Mouse (Mus musculus) gastrocnemius, adult 18-20 months (tissue): ENCODE results near the gene Copz2. TPM values are rescaled to one million over a fixed set of nuclear protein-coding genes. Genes with fewer than 3 reads are reported as not detected.
"Not testable (repeated sequence)": the region's sequence is repeated elsewhere in the genome, so short reads cannot be mapped to it uniquely, and the experiment has no call there.

ENCODE experiments used
- DNase-seq: peaks from one replicate; pipeline ENCODE4 v3.0.0; 2021; ENCODE audit warnings: low spot score
- long read RNA-seq, 2 experiments: library from polyadenylated mRNA; stranded (forward); transcript quantifications; one replicate each; pipeline ENCODE4 v2.0.0; 2021
- total RNA-seq, 2 experiments: library from RNA; stranded (reverse); gene quantifications; 2 replicates each; pipeline ENCODE4 v1.2.3; 2021

Copz2 gene
- total RNA-seq: 10 to 100 TPM; 26.7 to 27.7 TPM
- long read RNA-seq, experiment 1, transcript Copz2-201 (9 exons, 930 nt): major isoform, 24 of 24 reads
- long read RNA-seq, experiment 1, partial matches to known transcripts: 0 of 24 reads
- long read RNA-seq, experiment 1, other reads (novel, unspliced or antisense): 0 of 24 reads
- long read RNA-seq, experiment 2, transcript Copz2-201 (9 exons, 930 nt): major isoform, 28 of 30 reads
- long read RNA-seq, experiment 2, partial matches to known transcripts: 0 of 30 reads
- long read RNA-seq, experiment 2, other reads (novel, unspliced or antisense): 2 of 30 reads

- no peak for DNase-seq
Measured at GRCm38 (mm10) chr11:96849681-96850467, at the start of gene Copz2. Gene Copz2 (plus strand): TSS chr11:96849870.

DNA sequence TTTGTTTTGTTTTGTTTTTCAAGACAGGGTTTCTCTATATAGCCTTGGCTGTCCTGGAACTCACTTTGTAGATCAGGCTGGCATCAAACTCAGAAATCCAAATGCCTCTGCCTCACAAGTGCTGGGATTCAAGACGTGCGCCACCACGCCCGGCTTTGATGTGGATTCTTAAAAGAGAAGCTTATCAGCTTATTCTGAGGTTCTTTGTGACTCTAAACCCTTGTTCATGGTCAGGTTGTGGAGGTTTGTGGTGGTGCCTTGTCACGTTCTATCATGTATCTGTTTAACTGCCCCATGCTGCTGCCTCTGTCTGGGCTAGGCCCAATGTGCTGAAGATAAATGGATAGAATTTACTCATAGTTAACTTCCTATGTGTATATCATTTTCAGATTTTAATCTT lies 44.1 kb upstream of the Copz2 start:
- no peak for DNase-seq

GRCm38 (mm10) chr11:96808066-96808465 lies 41.6 kb upstream of the Copz2 start:
- DNase-seq: no peak

DNA sequence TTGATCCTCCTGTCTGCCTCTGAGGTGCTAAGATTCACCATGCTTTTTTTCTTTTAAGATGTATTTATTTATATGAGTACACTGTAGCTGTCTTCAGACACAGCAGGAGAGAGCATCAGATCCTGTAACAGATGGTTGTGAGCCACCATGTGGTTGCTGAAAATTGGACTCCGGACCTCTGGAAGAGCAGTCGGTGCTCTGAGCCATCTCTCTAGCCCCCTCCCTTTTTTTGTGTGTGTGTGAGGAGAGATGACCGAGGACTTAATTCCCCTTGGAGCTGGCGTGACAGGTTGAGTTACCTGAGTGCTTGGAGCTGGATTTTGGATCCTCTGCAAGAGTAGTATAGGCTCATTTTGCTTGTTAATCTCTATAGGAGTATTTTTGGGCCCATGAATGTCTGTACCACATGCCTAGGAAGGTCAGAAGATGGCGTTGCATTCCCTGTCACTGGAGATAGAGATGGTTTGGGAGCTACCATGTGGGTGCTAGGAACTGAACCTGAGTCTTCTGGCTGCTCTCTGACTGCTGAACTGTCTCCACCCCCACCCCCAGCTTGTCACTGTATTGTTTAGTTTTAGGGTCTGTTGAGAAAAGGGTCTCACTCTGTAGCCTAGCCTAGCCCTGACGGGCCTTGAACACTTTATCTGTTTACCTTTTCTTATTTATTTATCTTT lies 40.0 kb upstream of the Copz2 start:
- DNase-seq: no peak

DNA sequence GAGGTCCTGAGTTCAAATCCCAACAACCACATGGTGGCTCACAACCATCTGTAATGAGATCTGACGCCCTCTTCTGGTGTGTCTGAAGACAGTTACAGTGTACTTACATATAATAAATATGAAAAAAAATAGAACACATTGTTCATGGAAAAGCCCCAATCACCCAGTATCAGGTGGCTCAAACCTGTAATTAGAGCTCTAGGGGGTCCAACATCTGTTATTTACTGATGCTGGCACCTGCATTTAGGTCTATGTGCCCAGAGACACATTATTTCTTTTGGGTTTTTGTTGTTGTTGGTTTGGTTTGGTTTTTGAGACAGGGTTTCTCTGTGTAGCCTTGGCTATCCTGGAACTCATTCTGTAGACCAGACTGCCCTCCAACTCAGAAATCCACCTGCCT lies 38.5 kb upstream of the Copz2 start:
- not testable (repeated sequence) for DNase-seq

DNA sequence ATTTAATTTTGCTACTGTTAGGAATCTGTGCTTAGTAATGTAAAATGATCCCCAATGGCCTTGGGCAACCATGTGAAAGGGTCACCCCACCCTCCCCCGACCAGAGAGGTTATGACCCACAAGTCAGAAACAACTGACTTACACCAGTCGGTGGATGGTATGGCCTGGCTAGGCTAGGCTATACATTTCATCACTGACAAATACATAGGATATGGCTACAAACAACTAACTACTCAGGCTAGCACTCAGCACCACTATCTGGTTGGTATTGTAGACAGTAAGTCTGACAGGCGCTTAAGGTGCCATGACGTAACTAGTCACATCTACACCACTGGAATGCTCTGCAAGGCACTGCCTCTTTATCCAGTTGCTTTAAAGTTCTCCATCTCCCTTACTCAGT lies 36.2 kb upstream of the Copz2 start:
- no peak for DNase-seq

DNA sequence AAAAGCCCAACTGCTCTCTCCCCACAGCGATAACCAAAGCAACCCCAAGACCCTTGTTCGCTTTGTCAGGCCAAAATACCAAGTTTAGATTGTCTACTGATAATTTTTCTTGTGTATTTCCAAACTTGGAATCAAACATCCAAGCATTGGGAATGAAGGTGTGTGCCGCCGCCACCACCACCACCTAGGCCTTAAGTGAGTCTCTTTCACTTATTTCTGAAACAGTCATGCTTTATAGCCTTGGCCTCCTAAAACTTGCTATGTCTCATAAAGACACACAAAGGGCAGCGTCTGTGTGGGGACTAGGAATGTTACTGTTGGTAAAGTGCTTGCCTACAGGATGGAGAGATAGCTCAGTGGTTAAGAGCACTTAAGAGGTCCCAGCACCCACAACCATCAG lies 35.8 kb upstream of the Copz2 start:
- no peak for DNase-seq

DNA sequence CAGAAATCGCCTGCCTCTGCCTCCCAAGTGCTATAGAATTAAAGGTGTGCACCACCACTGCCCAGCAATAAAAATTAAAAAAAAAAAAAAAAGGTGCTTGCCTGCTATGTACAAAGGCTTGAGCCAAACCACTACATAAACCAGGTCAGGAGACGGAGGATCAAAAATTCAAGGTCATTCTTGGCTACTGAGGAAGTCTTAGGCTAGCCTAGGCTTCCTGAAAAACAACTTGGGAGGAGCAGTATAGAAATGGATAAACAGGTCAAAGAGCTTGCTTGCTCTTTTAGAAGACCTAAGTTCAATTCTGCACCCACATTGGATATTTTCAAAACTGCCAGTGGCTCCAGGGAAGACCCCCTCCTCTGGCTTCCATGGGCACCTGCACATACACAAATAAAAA lies 35.2 kb upstream of the Copz2 start:
- DNase-seq: no peak

GRCm38 (mm10) chr11:96815895-96816294 lies 33.8 kb upstream of the Copz2 start:
- DNase-seq: no peak

DNA sequence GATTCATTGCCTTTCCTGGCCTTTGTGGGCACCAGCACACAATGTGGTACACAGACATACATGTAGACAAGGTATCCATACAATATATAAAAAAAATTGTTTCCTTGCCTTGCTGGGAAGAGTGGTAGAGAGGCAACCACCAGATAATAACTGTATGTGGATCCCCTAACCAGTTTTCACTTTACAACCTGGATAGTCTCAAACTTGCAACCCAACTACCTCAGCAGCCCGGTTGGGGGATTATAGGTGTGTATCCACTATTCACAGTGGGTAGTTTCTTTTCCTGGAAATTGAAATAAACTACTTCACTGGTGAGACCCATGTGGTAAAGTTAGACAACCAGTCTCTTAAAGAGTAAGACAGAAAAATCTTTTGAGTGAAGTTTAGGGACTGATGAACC lies 33.2 kb upstream of the Copz2 start:
- no peak for DNase-seq

DNA sequence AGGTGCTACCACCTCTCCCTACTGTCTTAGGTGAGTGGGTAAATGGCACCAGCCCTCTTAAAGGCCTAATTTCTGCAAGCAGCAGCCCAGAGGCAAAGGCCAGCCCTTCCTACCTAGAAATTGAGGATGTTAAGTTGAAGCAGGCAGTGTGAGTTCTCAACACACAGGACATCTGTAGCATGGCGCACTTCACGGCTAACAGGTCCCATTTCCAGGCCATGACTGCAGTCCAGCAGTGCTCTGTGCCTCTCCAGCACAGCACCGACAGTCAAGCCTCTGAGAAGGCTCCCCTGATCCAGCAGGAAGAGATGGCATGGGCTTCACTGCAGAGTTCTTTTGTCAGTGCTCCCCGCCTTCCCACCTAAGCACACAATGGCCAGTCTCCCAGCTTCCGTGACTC lies 32.7 kb upstream of the Copz2 start:
- no peak for DNase-seq

GRCm38 (mm10) chr11:96818128-96818710 lies 31.5 kb upstream of the Copz2 start:
- DNase-seq: no peak

DNA sequence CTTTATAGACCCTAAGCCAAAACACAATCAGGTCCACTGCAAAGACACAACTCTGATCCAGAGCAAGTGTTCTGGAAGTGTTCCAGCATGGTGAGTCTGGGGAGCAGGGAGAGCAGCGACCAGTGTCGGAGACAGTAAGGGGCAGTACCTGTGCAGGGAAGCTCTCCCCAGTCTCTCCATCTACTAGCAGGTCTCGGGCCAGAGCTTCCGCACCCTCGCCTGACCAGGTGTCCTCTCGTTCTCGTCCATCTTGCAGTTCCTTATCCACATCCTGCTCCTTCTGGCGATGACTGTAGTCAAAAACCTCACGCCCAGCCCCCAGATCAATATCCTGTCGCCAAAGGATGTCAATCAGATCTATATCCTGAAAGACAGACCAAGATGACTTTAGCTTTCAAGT lies 27.7 kb upstream of the Copz2 start:
- DNase-seq: no peak

GRCm38 (mm10) chr11:96822675-96823470 lies 26.8 kb upstream of the Copz2 start:
- DNase-seq: no peak

DNA sequence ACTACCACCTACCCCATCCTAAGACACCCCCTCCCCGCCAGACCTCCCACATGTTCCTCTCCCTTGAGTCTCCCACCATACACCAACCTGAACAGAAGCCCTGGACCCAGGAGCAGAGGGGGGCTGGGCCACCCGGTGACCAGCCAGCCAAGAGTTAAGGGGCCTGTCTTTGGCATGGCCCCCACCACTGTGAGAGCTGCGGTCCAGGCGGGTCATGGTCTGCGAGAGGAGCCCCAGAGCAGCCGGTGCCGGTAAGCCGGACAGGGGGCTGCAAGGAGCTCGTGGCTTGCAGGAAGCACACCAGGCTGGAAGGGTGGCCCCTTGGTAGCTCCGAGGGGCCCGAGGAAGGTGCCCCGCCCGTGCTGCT lies 26.2 kb upstream of the Copz2 start:
- DNase-seq: no peak

GRCm38 (mm10) chr11:96823880-96824782 lies 25.5 kb upstream of the Copz2 start:
- DNase-seq: peak; percentile 90

- DNase-seq: peak; percentile 93
Measured at GRCm38 (mm10) chr11:96824783-96825495, 24.7 kb upstream of the Copz2 start.

DNA sequence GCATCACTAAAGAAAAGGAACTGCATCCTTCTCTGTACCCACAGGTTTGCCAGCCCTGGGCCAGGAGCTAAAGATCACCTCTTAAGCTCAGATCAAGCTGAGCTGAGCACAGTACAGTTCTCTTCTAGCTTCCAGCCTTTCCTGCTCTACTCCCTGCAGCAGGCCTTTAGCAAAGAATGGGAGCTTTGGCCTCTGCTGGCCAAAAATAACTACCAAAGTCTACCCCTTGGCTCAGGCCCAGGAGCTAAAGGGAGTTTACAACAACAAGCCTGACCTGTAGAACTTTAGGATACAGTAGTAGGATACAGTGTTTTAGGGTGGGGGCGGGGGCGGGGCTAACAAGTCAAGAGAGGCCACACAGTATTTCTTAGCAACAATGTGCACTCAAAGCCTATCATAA lies 23.2 kb upstream of the Copz2 start:
- peak; percentile 63 for DNase-seq

GRCm38 (mm10) chr11:96827062-96827581 lies 22.5 kb upstream of the Copz2 start:
- DNase-seq: no peak
